Mouse (Mus musculus) right cerebral cortex, adult 2 months (tissue): ENCODE measurements at regions not wholly inside any gene's neighbourhood (a gene's known extent, or its start where the extent isn't known, plus 50 kb on each side); places are given as distances from the start of the nearest gene placed in this dataset.
"Not testable (repeated sequence)": the region's sequence is repeated elsewhere in the genome, so short reads cannot be mapped to it uniquely, and the experiment has no call there.

Source experiments
- DNase-seq, 2 experiments: peaks; one replicate each; pipeline ENCODE4 v3.0.0; 2021 to 2022; ENCODE audit warnings: low spot score in 2 of 2

DNA sequence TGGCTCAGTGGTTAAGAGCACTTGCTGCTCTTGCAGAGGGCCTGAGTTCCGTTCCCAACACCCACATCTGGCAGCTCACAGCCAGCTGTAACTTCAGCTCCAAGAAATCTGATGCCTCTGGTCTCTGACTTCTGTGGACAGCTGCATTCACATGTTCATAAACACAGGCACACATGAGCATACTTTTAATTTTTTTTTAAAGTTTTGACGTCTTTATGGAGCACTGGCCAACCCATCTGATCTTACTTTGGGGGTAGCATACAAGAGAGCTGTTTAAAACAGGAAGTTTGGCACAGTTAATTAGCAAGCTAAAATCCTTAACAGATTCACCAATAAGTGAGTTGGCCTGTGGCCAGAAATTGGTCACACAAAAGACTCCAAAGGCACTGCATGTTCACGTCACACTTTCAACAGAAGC, 81.2 kb upstream of the Atl2 start:
- DNase-seq, result no peak

GRCm38 (mm10) chr17:79976518-79977100, 80.7 kb upstream of the Atl2 start:
- no peak for DNase-seq

- DNase-seq, result peak in 1 of 2 experiments; percentile 9
These were observed 80.1 kb upstream of the Atl2 start for GRCm38 (mm10) chr17:79975997-79976443.

DNA sequence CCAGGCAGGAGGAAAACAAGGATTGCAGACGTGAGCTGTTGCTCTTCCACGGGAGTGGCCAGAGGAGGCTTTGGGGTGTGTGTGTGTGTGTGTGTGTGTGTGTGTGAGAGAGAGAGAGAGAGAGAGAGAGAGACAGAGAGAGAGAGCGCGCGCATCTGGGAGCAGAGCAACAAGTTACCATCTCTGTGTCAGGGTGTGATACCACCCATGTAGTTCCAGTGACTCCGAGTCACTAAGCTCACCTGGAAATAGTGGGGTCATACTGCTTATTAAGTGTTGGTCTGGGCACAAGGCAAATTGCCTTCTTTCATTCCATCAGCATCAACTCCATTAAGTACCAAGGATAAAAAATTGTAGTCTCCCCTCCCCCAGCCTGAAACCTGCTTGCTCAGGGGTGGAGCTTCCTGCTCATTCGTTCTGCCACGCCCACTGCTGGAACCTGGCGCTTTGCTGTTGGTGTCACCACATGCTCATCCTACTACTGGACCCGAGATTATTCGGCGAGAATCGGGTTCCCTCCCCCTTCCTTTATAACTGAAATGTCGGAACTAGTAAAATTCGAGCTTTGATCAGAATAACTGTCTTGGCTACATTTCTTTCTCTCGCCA, 79.3 kb upstream of the Atl2 start:
- DNase-seq, result not testable (repeated sequence)

- DNase-seq, result no peak
These were observed 75.9 kb upstream of the Atl2 start for GRCm38 (mm10) chr17:79971721-79972336.

- DNase-seq, result no peak
These were observed 73.6 kb upstream of the Atl2 start for GRCm38 (mm10) chr17:79969500-79969972.

DNA sequence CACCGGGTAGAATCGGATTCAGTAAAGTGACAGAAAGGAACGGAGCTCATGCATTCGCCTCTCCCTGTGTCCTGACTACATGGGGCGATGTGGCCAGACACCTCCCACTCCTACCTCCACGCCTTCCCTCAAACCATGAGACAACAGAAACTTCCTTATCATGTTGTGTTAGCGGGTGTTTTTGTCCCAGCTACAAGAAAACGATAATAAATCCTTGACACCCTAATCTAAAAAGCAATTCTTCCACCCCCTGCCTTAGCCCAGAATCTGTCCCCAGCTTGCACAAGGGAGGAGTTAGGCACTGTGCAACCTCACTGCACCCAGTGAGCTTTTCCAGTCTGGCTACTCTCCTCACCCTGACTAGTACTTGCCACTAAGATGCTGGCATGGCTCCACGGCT, 72.9 kb upstream of the Atl2 start:
- no peak for DNase-seq

DNA sequence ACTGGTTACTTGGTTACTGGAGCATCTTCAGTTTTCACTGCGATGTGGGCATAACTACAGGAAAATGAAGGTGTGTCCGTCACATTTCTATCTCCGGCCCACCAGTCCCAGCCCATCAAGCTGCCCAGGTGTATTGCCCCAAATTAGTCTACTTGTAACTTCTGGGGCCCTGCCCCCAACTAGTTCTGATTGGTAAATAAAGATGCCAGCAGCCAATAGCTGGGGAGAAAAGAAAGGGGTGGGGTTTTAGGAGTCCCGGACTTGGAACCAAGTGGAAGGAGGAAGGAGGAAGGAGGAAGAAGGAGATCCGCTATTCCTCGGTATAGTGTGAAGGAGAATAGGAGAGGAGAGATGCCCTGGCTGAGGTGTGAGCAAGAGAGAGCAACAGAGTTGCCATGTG, 71.1 kb upstream of the Atl2 start:
- no peak for DNase-seq

DNA sequence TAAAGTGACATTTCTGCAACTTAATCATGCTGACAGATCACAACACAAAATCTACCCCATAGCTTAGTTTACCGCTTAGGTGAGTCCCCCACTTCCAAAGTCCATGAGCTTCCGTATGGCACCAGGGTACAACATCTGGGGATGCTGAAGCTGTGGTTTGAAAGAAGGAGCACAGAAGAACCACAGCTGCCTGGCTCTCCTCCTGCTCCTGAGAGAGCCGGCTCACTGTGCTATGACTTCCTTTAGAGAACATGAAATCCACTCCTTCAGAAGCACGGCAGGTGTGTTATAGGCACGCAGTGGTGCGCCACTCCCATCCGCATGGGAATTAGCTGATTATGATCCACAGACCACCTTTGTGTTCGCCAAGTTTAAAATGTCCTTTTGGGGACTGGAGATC, 69.7 kb upstream of the Atl2 start:
- DNase-seq, result no peak

DNA sequence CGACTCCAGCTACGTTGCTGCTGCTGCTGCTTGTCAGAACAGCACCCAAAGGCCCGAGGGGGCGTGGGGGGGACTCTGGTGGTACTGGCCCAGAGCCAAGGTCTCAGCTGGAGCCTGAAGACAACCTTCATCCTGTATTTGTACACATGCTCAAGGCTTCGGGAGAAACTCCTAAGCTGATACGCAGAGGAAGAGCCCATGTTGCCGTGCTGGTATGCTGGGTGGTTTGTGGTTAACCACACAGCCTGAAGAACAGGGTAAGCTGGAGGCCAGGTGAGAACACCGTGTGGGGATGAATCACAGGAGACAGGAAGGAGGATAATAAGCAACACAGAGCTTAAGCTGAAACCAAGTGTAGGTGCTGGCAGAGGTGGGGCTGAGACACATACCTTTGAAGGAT, 68.9 kb upstream of the Atl2 start:
- DNase-seq, result no peak

- DNase-seq, result no peak
These were observed 67.4 kb upstream of the Atl2 start for GRCm38 (mm10) chr17:79963330-79963729.

DNA sequence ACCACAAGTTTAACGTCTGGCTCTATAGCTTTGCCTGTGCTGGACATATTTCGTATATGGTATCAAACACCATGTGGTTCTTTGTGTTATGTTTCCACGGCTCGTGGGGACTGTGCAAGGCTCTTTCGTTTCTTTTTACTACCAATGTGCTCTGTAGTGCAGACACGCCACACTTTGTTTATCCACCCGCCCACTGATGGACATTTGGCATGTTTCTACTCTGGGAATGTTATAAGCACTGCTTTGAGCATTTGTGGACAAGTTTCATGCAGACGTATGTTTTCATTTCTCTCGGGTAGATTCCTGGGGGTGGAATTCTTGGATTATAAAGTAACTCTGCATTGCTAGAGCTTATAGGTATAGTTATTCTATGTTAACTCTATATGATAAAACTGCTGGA, 65.5 kb upstream of the Atl2 start:
- DNase-seq, result peak in 1 of 2 experiments; percentile 23

GRCm38 (mm10) chr17:79960688-79961087, 64.8 kb upstream of the Atl2 start:
- DNase-seq, result no peak

DNA sequence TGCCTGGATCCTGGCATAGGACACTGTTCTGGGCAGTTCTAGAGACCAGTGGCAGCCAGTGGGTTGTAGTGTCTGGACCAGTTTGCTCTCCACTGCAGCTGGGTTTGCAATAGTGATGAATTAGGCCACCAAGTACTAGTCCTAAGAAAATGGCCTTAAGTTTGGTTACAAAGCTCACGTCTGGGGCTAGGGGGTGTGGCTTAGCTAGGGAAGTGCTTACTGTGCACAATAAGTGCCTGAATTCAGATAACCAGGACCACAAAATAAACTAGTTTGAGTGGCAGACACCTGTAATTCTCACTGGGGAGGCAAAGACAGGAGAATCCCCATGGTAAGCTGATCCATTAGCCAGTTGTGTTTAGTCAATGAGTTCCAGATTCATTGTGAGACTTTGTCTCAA, 59.3 kb upstream of the Atl2 start:
- DNase-seq, result no peak

GRCm38 (mm10) chr17:79954624-79955244, 58.8 kb upstream of the Atl2 start:
- DNase-seq, result peak in 1 of 2 experiments; percentile 17

DNA sequence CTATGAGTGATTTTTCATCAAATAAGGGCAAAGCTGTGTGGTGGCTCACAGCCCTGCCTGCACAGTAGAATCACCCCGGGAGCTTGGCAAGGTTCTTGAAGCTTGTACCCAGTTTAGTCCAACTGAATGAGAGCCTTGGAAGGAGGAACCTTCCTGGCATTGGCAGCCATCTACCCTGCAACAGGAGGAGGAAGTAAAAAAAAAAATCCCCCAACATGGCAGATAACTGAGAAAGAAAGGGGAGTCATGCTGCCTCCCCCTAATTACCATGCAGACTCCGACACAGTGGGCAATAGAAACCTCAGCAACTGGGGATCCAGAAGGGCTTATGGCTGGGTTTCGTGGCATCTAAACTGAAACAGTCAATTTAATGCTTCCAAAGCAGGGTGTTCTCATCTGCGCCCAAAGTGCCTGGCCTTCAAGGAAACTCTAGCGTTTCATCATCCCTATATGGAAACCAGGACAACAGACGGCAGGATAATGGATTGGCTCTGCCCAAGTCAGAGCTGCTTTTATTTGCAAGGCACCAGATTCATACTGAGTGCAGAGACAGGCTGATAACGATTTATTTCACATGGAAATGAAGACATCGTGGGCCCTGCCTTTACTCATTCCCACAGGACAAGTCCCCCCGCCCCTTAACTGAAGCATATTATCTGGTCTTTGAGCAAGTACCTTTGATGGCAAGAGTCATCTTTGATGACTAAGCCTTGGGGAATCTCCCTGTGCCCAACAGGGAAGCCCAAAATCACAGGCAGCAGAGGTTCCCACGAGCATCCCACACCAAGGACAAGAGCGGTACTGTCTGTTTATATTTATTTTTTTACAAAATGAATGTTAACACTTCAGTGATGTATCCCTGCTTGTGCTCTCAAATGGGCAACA, 52.9 kb upstream of the Atl2 start:
- DNase-seq, result peak; percentile 20 to 37
